Mouse (Mus musculus): ENCODE measurements around the gene Arhgap19. TPM values are rescaled to one million over a fixed set of nuclear protein-coding genes. Genes with fewer than 3 reads are reported as not detected.
"Not testable (repeated sequence)": the region's sequence is repeated elsewhere in the genome, so short reads cannot be mapped to it uniquely, and the experiment has no call there.

The Arhgap19 gene
- 17.8 and 19.5 TPM in 2 replicates for polyA plus RNA-seq (2016; fragmentation: Nextera tagmentation; extraction: Ambion mirVana)

DNA sequence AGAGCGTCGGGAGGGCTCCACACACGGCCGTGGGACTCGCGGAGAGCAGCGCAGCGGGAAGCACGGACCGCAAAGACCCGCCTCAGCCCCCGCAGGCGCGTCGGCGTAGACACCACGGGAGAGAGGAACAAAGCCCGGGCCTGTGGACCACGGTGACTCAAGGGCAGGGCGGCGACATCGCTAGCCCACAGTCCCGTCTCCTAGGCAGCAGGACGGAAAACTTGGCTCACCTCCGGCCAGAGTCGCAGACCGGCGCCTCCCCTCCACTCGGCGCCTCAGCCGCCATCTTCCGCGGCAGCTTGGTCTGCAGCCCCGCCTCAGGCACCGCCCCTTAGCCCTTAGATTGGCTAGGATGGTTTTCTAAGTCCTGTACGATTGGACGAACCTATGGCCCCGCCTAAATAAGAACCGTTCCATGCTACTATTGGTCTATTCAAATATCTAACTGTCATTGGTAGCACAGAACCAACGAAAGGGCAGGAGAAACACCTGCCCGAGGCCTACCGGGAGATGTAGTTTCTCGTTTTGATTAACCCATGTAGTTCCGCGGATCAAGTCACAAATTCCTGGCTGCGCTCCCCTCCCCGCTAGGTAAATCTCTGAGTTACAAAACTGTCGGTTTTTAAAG is at the start of gene Arhgap19:
Gene Arhgap19 (minus strand): TSS at position 306 of the 628 bp plus-strand sequence.
- Histone ChIP-seq H3K27me3 (replicated peaks) (no peaks in the 10 kb centered on the region), H3K4me1 (replicated peaks) (peaks cover 13% of the 10 kb centered on the region), H3K9me3 (replicated peaks) (peaks cover 5% of the 10 kb centered on the region; the same call in 1 of the 2 replicates), H3K4me2 (peak within 1 kb of the TSS; percentile 74), H3K36me3 (no peaks in the 10 kb centered on the region), H3K9ac (peak within 1 kb of the TSS; percentile 89), H3K4me3 (peak within 1 kb of the TSS; percentile 98), H3K27ac (ENCODE audit: poor library complexity, severe bottlenecking) (peak within 1 kb of the TSS; percentile 81)
- peak; percentile 99 for ATAC-seq (ENCODE audit: insufficient number of reproducible peaks, low FRiP score)
- WGBS: under 1% methylated on average over 48 of the region's 48 CpGs

DNA sequence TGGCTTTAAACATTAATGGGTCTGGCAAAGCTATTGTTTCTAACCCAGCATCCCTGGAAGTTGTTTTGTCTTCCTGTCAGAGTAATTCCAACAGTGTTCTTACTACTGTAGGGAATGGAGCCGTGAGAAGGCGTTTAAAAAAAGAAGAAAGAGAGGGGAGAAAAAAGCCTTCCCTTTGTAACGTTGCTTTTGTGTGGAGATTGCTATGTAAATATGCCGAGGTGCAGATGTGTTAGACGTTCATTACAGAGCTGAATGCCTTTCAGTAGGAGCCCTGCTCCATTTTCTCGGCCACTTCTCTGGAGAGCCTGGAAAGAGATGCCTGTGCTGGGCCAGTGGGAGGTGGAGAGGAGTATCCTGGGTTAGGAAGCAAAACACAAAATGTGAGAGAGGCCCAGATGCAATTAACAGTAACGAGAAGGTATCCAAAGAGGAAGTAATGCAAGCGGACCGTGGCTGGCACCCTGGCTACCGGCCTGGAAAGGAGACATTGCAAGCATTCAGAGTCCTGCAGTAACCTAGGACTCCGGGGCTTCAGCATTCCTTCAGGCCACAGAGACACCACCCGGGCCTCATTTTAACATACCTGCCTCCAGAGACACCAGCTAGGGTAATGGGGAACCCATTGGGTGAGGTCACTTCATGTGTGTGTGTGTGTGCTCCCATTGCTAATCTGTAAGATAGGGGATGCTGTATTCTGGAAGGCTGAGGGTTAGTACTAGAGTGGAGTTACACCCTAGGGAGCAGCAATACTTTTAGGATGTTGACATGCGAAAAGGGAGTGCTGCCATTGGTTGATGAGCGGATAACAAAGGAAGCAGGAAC is 49.1 kb upstream of the Arhgap19 start:
- Histone ChIP-seq H3K27me3 (replicated peaks) (no peaks in the 10 kb centered on the region), H3K4me2 (no peak overlapping the region), H3K27ac (ENCODE audit: poor library complexity, severe bottlenecking) (no peak overlapping the region), H3K9me3 (replicated peaks) (no peaks in the 10 kb centered on the region), H3K36me3 (no peaks in the 10 kb centered on the region), H3K4me1 (replicated peaks) (peaks cover 5% of the 10 kb centered on the region; the same call in 1 of the 2 replicates), H3K4me3 (no peak overlapping the region), H3K9ac (no peak overlapping the region)
- WGBS: 31% methylated on average over 14 of the region's 14 CpGs
- ATAC-seq (ENCODE audit: insufficient number of reproducible peaks, low FRiP score): no peak

GRCm38 (mm10) chr19:41850021-41850718 is 48.3 kb upstream of the Arhgap19 start:
- whole genome bisulfite sequencing: 45% methylated on average over 6 of the region's 6 CpGs
- peaks cover 5% of the 10 kb centered on the region; the same call in 1 of the 2 replicates for H3K4me1 ChIP-seq (replicated peaks)
- H3K4me2 ChIP-seq: no peak overlapping the region
- H3K36me3 ChIP-seq: no peaks in the 10 kb centered on the region
- no peaks in the 10 kb centered on the region for H3K9me3 ChIP-seq (replicated peaks)
- H3K9ac ChIP-seq: no peak overlapping the region
- no peak overlapping the region for H3K4me3 ChIP-seq
- no peaks in the 10 kb centered on the region for H3K27me3 ChIP-seq (replicated peaks)
- no peak overlapping the region for H3K27ac ChIP-seq (ENCODE audit: poor library complexity, severe bottlenecking)
- no peak for ATAC-seq (ENCODE audit: insufficient number of reproducible peaks, low FRiP score)

DNA sequence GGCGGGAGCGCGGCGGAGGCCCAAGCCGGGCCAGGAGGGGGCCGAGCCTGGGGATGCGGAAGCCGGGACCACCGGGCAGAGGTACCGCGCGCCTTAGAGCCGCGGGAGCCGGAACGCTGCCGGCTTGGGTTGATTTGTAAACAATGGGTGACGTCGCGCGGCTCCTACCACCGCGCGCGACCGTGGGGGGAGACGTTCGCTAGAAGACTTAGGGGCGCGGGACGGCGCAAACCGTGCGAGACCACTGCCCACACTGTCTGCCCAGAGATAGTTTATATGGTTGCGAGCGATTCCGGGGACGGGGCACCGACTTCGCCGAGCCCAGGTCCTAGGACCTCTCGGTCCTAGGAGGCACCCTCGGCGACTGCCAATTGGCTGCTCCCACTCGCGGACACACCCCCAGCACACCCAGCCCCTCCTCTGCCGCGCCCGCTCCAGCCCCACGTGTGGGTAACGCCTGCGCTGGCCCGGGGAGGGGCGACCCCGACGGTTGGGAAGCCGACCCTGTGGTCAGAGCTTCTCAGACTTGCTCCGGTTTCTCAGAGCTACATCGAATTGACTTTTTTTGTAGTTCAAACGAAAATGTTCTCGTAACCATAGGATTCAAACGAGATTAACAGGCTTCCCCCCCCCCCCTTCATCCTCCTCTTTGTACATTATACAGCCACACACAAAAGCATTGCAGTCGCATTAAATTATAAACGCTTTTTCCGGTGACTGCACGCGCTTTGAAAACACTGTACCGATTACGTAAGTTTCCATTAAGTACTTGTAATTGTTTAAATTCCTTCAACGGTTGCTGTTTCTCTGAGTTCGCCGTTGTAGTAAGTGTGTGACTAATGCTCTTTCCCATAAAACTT is 46.4 kb upstream of the Arhgap19 start, which contains the start of gene Frat2:
Gene Frat2 (minus strand): TSS at position 141 of the 860 bp plus-strand sequence.
- H3K4me1 ChIP-seq (replicated peaks): peaks cover 5% of the 10 kb centered on the region; the same call in 1 of the 2 replicates
- peak within 1 kb of the TSS; percentile 65 for H3K4me3 ChIP-seq
- ATAC-seq (ENCODE audit: insufficient number of reproducible peaks, low FRiP score): peak; percentile 95
- no peaks in the 10 kb centered on the region for H3K9me3 ChIP-seq (replicated peaks)
- peak within 1 kb of the TSS; percentile 83 for H3K4me2 ChIP-seq
- peak within 1 kb of the TSS; percentile 68 for H3K9ac ChIP-seq
- H3K36me3 ChIP-seq: no peaks in the 10 kb centered on the region
- H3K27ac ChIP-seq (ENCODE audit: poor library complexity, severe bottlenecking): peak within 1 kb of the TSS; percentile 76
- under 1% methylated on average over 72 of the region's 72 CpGs for WGBS
- no peaks in the 10 kb centered on the region for H3K27me3 ChIP-seq (replicated peaks)

DNA sequence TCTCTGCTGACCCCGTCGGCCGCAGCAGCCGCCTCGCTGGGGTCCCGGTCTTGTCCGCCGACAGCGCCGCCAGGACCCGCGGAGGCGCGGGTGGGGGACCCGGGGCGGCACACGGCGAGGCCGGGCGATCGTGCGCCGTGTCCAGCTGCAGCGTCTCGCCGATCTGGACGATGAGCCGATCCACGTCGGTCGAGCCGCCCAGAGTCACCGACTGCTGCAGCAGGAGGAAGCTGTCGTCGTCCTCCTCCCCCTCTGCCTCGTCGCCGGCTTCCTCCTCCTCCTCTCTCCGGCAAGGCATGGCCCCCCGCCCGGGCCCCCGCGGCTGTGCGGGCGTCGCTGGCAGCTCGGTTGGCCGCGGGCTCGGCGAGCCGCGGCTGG is 45.8 kb upstream of the Arhgap19 start:
- peak; percentile 54 for ATAC-seq (ENCODE audit: insufficient number of reproducible peaks, low FRiP score)
- Histone ChIP-seq H3K27ac (ENCODE audit: poor library complexity, severe bottlenecking) (peak overlapping the region; percentile 76), H3K4me2 (peak overlapping the region; percentile 83), H3K9ac (peak overlapping the region; percentile 68), H3K4me3 (peak overlapping the region; percentile 65)
- not testable (repeated sequence) for H3K4me1 ChIP-seq (replicated peaks); H3K36me3 ChIP-seq; H3K27me3 ChIP-seq (replicated peaks); H3K9me3 ChIP-seq (replicated peaks)
- under 1% methylated on average over 51 of the region's 53 CpGs for WGBS

GRCm38 (mm10) chr19:41847091-41847581 is 45.3 kb upstream of the Arhgap19 start:
- peak; percentile 26 for ATAC-seq (ENCODE audit: insufficient number of reproducible peaks, low FRiP score)
- under 1% methylated on average over 64 of the region's 64 CpGs for WGBS

GRCm38 (mm10) chr19:41846366-41847090 is 44.7 kb upstream of the Arhgap19 start:
- peaks cover 6% of the 10 kb centered on the region for H3K4me1 ChIP-seq (replicated peaks)
- H3K27ac ChIP-seq (ENCODE audit: poor library complexity, severe bottlenecking): no peak overlapping the region
- peak overlapping the region; percentile 83 for H3K4me2 ChIP-seq
- no peaks in the 10 kb centered on the region for H3K9me3 ChIP-seq (replicated peaks)
- H3K4me3 ChIP-seq: peak overlapping the region; percentile 65
- no peaks in the 10 kb centered on the region for H3K27me3 ChIP-seq (replicated peaks)
- no peak for ATAC-seq (ENCODE audit: insufficient number of reproducible peaks, low FRiP score)
- H3K9ac ChIP-seq: peak overlapping the region; percentile 68
- no peaks in the 10 kb centered on the region for H3K36me3 ChIP-seq
- WGBS: 9% methylated on average over 21 of the region's 21 CpGs

More at GRCm38 (mm10) chr19:41847091-41847581, 45.3 kb upstream of the Arhgap19 start:
- Histone ChIP-seq H3K9me3 (replicated peaks) (no peaks in the 10 kb centered on the region), H3K27ac (ENCODE audit: poor library complexity, severe bottlenecking) (peak overlapping the region; percentile 76), H3K9ac (peak overlapping the region; percentile 68), H3K4me1 (replicated peaks) (peaks cover 5% of the 10 kb centered on the region; the same call in 1 of the 2 replicates), H3K4me2 (peak overlapping the region; percentile 83), H3K27me3 (replicated peaks) (no peaks in the 10 kb centered on the region), H3K36me3 (no peaks in the 10 kb centered on the region), H3K4me3 (peak overlapping the region; percentile 65)

- H3K4me1 ChIP-seq (replicated peaks): peaks cover 13% of the 10 kb centered on the region
- no peak overlapping the region for H3K27ac ChIP-seq (ENCODE audit: poor library complexity, severe bottlenecking)
- no peaks in the 10 kb centered on the region for H3K36me3 ChIP-seq
- ATAC-seq (ENCODE audit: insufficient number of reproducible peaks, low FRiP score): no peak
- 85% methylated on average over 6 of the region's 6 CpGs for WGBS
- H3K27me3 ChIP-seq (replicated peaks): no peaks in the 10 kb centered on the region
- no peak overlapping the region for H3K4me3 ChIP-seq
- no peak overlapping the region for H3K4me2 ChIP-seq
- no peak overlapping the region for H3K9ac ChIP-seq
- no peaks in the 10 kb centered on the region for H3K9me3 ChIP-seq (replicated peaks)
These were observed 42.5 kb upstream of the Arhgap19 start for GRCm38 (mm10) chr19:41844345-41844744.

GRCm38 (mm10) chr19:41842706-41843105 is 40.9 kb upstream of the Arhgap19 start:
- 71% methylated on average over 4 of the region's 4 CpGs for WGBS
- Histone ChIP-seq H3K4me3 (no peak overlapping the region), H3K4me2 (no peak overlapping the region), H3K4me1 (replicated peaks) (peaks cover 29% of the 10 kb centered on the region), H3K27me3 (replicated peaks) (no peaks in the 10 kb centered on the region), H3K9ac (no peak overlapping the region), H3K9me3 (replicated peaks) (no peaks in the 10 kb centered on the region), H3K27ac (ENCODE audit: poor library complexity, severe bottlenecking) (no peak overlapping the region), H3K36me3 (no peaks in the 10 kb centered on the region)
- no peak for ATAC-seq (ENCODE audit: insufficient number of reproducible peaks, low FRiP score)

GRCm38 (mm10) chr19:41842196-41842595 is 40.3 kb upstream of the Arhgap19 start:
- no peak overlapping the region for H3K4me3 ChIP-seq
- H3K4me1 ChIP-seq (replicated peaks): peaks cover 34% of the 10 kb centered on the region
- no peaks in the 10 kb centered on the region for H3K9me3 ChIP-seq (replicated peaks)
- WGBS: 85% methylated on average over 4 of the region's 4 CpGs
- ATAC-seq (ENCODE audit: insufficient number of reproducible peaks, low FRiP score): no peak
- H3K27me3 ChIP-seq (replicated peaks): no peaks in the 10 kb centered on the region
- H3K27ac ChIP-seq (ENCODE audit: poor library complexity, severe bottlenecking): no peak overlapping the region
- no peak overlapping the region for H3K9ac ChIP-seq
- H3K4me2 ChIP-seq: no peak overlapping the region
- no peaks in the 10 kb centered on the region for H3K36me3 ChIP-seq

Data from heart, embryonic 12.5 days (tissue).